Mouse (Mus musculus): ENCODE measurements around the gene St8sia6.

Gene St8sia6

GRCm38 (mm10) chr2:13793969-13794363, at the start of gene St8sia6:
Gene St8sia6 (minus strand): TSS chr2:13794064.
- DNase-seq (ENCODE audit: low read depth, low spot score), result no peak

- DNase-seq (ENCODE audit: low read depth, low spot score), result no peak
These were observed 42.4 kb upstream of the St8sia6 start for GRCm38 (mm10) chr2:13836310-13836709.

- DNase-seq (ENCODE audit: low read depth, low spot score), result no peak
These were observed 41.1 kb upstream of the St8sia6 start for GRCm38 (mm10) chr2:13834989-13835388.

DNA sequence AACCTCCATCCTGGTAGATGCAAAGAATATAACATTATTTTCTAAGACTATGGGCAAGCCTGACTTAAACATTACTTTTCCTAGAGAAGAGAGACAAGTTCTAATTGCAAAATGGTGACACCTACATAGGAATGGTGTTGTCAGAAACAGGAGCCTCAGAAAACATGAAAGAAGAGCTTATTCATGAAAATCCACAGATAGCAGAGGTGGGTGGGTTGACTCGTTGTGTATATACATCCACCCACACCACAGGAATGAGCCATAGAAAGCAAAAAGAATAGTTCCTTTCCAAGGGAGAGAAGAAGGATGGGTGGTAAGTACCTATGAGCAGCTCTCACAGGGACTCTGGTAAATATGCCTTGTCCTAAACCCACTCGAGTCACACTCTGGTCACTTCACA, 22.8 kb upstream of the St8sia6 start:
- no peak for DNase-seq (ENCODE audit: low read depth, low spot score)

DNA sequence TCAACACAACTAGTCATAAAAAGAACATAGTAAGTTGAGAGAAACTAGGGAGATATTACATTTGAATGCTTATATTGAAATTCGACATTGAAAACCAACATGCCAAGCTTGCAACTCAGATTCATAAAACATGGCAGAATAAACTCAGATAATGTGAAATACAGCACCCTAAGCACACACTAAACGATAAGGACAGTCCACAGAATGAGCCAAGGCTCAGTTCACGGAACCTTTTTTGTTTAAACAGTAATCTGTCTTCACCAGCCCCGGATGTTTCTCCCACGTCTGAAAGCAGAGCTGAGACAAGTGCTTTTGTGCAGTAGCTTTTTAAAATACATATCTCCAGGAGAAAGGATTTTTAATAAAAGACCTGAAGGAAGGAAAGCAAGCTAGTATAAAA, 14.7 kb upstream of the St8sia6 start:
- DNase-seq (ENCODE audit: low read depth, low spot score), result no peak

GRCm38 (mm10) chr2:13808008-13808407, 14.1 kb upstream of the St8sia6 start:
- no peak for DNase-seq (ENCODE audit: low read depth, low spot score)

GRCm38 (mm10) chr2:13806120-13806519, 12.3 kb upstream of the St8sia6 start:
- DNase-seq (ENCODE audit: low read depth, low spot score), result peak; percentile 10

- DNase-seq (ENCODE audit: low read depth, low spot score), result no peak
These were observed 6.8 kb upstream of the St8sia6 start for GRCm38 (mm10) chr2:13800639-13801038.

DNA sequence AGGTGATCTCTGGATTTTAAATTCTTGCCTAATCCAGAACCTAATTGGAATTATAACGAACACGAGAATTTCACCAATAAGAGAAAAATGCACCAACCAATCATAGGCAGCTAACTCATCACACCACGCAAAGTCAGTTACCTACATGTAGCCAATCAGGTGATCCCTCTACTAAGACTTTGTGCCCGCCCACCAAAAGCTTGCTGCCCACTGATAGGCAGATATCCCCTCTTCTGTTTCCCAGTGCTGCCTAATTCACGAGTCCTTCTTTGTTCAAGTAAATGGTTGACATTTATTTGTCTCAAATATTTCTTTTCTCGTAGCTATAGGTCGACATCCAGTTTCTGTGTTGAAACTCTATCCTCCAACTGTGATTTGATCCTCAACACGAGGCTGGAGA, 582 bp upstream of the St8sia6 start:
- no peak for DNase-seq (ENCODE audit: low read depth, low spot score)

- no peak for DNase-seq (ENCODE audit: low read depth, low spot score)
These were observed 553 bp downstream of the St8sia6 start for GRCm38 (mm10) chr2:13793054-13793968.

GRCm38 (mm10) chr2:13792256-13793005, 1.4 kb downstream of the St8sia6 start:
- no peak for DNase-seq (ENCODE audit: low read depth, low spot score)

- DNase-seq (ENCODE audit: low read depth, low spot score), result no peak
These were observed 2.3 kb downstream of the St8sia6 start for GRCm38 (mm10) chr2:13791598-13791997.

- DNase-seq (ENCODE audit: low read depth, low spot score), result no peak
These were observed 4.5 kb downstream of the St8sia6 start for GRCm38 (mm10) chr2:13789365-13789764.

DNA sequence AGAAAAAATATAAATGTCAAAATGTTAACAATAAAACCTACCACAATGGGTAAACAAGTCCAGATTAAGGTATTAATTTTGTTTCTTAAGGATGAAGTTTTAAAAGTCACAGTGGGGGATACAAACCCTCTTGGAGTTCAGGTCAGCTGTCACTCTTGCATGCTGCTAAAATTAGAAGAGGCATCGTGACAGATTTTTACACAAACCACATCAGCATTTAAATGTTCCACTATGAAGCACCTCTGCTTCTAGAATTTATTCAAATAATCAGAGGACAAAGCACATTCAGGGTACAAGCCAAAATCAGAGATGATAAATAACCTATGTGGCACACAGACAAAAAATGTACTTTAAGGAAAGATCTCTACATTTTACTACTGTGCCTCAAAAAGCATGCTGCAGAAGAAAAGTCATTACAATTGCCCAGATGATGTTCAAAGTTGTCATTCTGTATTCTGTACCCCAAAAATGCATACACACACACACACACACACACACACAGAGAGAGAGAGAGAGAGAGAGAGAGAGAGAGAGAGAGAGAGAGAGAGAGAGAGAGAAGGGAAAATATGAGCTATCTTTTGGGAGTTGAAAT, 7.2 kb downstream of the St8sia6 start:
- DNase-seq (ENCODE audit: low read depth, low spot score), result no peak

DNA sequence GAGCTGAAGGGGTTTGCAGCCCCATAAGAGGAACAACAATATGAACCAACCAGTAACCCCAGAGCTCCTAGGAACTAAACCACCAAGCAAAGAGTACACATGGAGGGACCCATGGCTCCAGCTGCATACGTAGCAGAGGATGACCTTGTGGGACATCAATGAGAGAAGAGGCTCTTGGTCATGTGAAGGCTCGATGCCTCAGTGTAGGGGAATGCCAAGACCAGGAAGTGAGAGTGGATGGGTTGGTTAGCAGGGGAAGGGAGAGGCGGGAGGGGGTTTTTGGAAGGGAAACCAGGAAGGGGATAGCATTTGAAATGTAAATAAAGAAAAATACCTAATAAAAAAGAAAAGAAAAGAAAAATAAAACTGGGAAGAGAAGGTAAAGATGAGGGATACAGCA, 7.9 kb downstream of the St8sia6 start:
- DNase-seq (ENCODE audit: low read depth, low spot score), result peak; percentile 24

DNA sequence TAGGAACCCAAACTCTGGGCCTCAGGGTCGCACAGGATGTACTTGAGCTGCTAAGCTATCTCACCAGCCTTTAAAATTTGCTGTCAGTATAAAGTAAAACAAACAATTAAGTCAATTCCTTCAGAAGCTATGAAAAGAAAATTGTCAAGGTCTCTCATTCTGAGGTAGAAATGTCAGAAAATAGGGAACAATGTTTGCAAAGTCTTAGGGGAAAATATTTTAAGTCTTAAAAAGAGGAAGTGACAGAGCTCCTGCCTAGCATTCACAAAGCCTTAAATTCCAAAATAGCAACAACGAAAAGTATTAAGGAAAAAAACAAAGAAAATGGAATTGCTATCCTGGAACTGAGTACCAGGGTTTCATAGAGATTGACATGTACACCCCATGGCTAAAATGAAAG, 8.6 kb downstream of the St8sia6 start:
- peak; percentile 19 for DNase-seq (ENCODE audit: low read depth, low spot score)

- DNase-seq (ENCODE audit: low read depth, low spot score), result no peak
These were observed 9.4 kb downstream of the St8sia6 start for GRCm38 (mm10) chr2:13784448-13784847.

DNA sequence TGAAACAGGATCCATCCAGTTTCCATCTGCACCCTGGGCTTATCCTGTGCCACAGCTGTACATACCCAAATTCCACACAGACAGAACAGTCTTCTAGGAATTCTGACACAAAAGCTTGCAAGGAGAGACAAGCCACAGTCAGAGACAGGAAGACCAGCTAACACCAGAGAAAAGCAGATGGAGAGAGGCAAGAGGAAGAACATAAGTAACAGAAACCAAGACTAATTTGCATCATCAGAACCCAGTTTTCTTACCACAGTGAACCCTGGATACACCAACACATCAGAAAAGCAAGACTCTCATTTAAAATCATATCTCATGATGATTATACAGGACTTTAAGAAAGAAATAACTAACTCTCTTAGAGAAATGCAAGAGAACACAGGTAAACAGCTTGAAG, 16.8 kb downstream of the St8sia6 start:
- DNase-seq (ENCODE audit: low read depth, low spot score), result peak; percentile 3

DNA sequence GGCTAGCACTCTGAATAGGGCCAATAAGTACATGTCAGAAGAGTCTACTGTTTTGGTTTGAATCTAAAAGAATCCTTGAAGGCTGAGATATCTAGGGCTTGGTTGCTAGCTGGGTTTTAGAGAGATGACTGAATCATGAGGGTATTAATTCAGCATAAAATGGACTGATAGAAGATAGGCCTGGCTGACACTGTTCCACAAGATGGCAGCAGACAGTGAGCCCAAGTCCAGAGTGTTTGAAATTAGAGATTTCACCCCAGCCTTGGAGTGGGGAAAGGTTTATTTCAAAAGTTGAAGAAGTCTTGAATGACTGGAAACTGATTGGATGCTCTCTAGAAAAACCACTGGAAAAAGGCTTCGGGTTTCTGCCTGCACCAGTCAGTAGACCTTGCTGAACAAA, 17.4 kb downstream of the St8sia6 start:
- no peak for DNase-seq (ENCODE audit: low read depth, low spot score)

DNA sequence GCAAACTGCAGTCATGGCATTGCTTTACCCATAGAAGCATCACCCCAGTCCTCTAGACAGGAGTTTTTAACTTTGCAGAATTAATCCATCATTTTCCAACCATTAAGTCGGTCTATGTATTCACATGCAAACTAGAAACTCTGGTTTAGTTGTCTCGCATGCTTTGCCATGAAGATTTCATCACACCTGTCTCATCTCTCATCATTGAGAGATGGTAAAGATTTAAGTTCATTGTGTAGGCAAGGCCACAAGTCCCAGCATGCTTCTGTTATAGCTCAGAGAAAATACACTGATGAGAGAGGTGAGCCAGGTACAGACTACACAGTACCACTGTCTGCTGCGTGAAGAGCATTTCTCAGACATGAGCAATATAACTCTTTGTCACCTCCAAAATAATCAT, 18.8 kb downstream of the St8sia6 start:
- no peak for DNase-seq (ENCODE audit: low read depth, low spot score)

DNA sequence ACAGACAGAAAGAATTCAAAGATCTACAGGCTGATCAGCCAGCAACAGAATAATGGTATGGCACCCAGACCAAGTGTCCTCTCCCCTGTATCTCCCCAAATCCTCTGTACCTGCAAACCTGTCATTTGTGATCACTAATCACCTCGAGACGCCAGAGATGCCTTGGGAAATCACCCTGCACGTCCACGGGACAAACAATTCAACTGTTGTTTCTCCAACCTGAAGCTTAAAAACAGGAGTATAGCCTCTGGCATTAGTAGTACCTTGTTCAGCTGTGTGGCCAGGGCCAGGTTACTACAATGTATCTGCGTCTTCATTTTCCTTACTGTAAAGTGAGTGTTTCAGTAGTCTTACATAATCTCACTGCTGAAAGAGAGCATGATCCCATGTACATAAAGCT, 25.3 kb downstream of the St8sia6 start:
- no peak for DNase-seq (ENCODE audit: low read depth, low spot score)
